Mouse (Mus musculus) stomach, embryonic 16.5 days (tissue): ENCODE data around the gene S100a8. TPM values are rescaled to one million over a fixed set of nuclear protein-coding genes. Genes with fewer than 3 reads are reported as not detected.
A peak's percentile ranks its signal among the peaks of the same experiment; 100 is the strongest.

ENCODE experiments used
- ATAC-seq: fragments of 200-750 bp; cut with Nextera tagmentation; 2 replicates; pipeline ENCODE4 v1.8.0; 2017; ENCODE audit warnings: moderate number of reproducible peaks, moderate TSS enrichment; ENCODE audit not compliant: insufficient read depth, low FRiP score
- H3K27ac ChIP-seq: fragments of 300-500 bp; sonication (generic); 2 replicates; pipeline ENCODE4 v1.5.1; 2014; ENCODE audit warnings: low read length
- H3K27me3 ChIP-seq: fragments of 300-500 bp; sonication (generic); 2 replicates; pipeline ENCODE4 v1.6.1; 2014; ENCODE audit warnings: low read length, control low read depth, mixed read lengths; ENCODE audit not compliant: control insufficient read depth, insufficient read depth
- H3K36me3 ChIP-seq: fragments of 300-500 bp; sonication (generic); 2 replicates; pipeline ENCODE4 v1.6.1; 2014; ENCODE audit warnings: low read length; ENCODE audit not compliant: control insufficient read depth, insufficient read depth
- H3K4me1 ChIP-seq: fragments of 300-500 bp; sonication (generic); 2 replicates; pipeline ENCODE4 v1.6.1; 2014; ENCODE audit warnings: low read length, control low read depth, mixed read lengths; ENCODE audit not compliant: control insufficient read depth, insufficient read depth
- H3K4me2 ChIP-seq: fragments of 300-500 bp; sonication (generic); 2 replicates; pipeline ENCODE4 v1.6.1; 2014; ENCODE audit warnings: low read depth, low read length, mixed read lengths
- H3K4me3 ChIP-seq: fragments of 300-500 bp; sonication (generic); replicated peaks from 2 replicates; pipeline ENCODE4 v1.5.1; 2014; ENCODE audit warnings: mild to moderate bottlenecking, low read length
- H3K9ac ChIP-seq: fragments of 300-500 bp; sonication (generic); 2 replicates; pipeline ENCODE4 v1.6.1; 2014; ENCODE audit warnings: low read length
- H3K9me3 ChIP-seq: fragments of 300-500 bp; sonication (generic); replicated peaks from 2 replicates; pipeline ENCODE4 v1.6.1; 2016; ENCODE audit warnings: low read length, control low read depth; ENCODE audit not compliant: control insufficient read depth
- WGBS: fragments of 180-500 bp; shearing (Covaris S2); extraction: QIAGEN DNeasy Blood & Tissue Kit; methylation state at CpG from one replicate; pipeline ENCODE4 v1.1.7; 2014; 5-methylcytosine and 5-hydroxymethylcytosine counted together
- polyA plus RNA-seq: library from polyadenylated mRNA; unstranded; fragments of >200 nt; fragmentation: Nextera tagmentation; extraction: Ambion mirVana; gene quantifications from 2 replicates; pipeline ENCODE4 v1.2.1, GENCODE M21; 2015

Gene S100a8
- polyA plus RNA-seq, 1 experiment from 2014 or later = 367 TPM

- Histone ChIP-seq H3K27ac (no peak overlapping the region), H3K4me2 (no peak overlapping the region), H3K4me3 (no peak overlapping the region), H3K9me3 (no peaks in the 10 kb centered on the region), H3K27me3 (no peaks in the 10 kb centered on the region), H3K9ac (no peak overlapping the region), H3K36me3 (no peaks in the 10 kb centered on the region), H3K4me1 (no peaks in the 10 kb centered on the region)
- no peak for ATAC-seq
- WGBS = 26% methylated on average over 4 of the region's 4 CpGs
Measured at GRCm38 (mm10) chr3:90708523-90709202, 39.9 kb downstream of the S100a8 start.

DNA sequence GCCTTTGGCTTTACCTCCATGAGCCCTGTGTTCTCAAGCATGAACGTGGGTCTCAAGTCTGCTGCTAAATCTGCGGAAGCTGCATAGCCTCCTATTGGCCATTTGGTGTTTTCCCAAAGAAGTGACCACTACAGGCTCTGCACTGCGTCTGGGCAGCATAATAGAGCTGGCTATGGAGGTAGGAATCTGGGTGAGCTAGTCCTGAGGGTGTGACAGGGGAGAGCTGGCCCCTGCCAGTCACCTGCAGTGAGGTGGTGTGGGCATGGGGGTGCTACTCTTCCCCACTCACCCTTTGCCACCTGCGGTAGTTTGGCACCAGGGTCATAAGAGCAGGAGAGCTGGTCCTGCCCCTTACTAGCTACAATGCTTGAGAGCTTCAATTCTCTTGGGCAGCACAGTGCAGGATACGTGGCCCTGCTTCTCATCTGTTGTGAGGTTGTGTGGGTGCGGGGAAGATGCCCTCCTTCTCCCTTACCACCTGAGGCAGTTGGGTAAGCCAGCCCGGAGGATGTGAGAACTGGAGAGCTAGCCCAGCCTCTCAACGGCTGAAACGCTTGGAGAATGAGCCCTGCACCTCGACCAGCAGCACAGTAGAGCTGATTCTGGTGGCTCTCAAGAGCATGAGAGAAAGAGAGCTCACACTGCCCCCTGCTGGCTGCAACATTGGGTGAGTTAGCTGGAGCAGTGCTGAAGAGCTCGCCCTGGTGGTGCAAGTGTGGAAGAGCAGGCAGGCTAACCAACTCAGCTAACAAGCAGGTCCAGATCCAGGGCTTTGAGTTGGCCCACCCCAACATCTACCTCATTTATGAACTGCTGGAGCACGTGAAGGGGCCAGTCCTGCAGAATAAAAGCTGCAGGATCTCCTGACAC is 41.0 kb downstream of the S100a8 start:
- H3K4me1 ChIP-seq = no peaks in the 10 kb centered on the region
- no peaks in the 10 kb centered on the region for H3K27me3 ChIP-seq
- H3K36me3 ChIP-seq = no peaks in the 10 kb centered on the region
- H3K9me3 ChIP-seq = no peaks in the 10 kb centered on the region
- peak; percentile 53; the same call in 1 of the 2 replicates for ATAC-seq
- no peak overlapping the region for H3K4me3 ChIP-seq
- WGBS = 44% methylated on average over 12 of the region's 12 CpGs
- no peak overlapping the region for H3K4me2 ChIP-seq
- H3K9ac ChIP-seq = no peak overlapping the region
- H3K27ac ChIP-seq = no peak overlapping the region

Other genes starting within 250 kb of the S100a8 start
- 22.4 and 23.0 TPM in 2 replicates for gene Ints3, start 235.4 kb upstream of the S100a8 start, polyA plus RNA-seq
- gene Npr1, start 203.1 kb upstream of the S100a8 start, polyA plus RNA-seq = 5.9 and 6.4 TPM in 2 replicates
- gene Ilf2, start 192.9 kb upstream of the S100a8 start, polyA plus RNA-seq = 137 and 147 TPM in 2 replicates
- 77.5 and 79.1 TPM in 2 replicates for gene Snapin, start 177.9 kb upstream of the S100a8 start, polyA plus RNA-seq
- gene Chtop, start 159.5 kb upstream of the S100a8 start, polyA plus RNA-seq = 92.7 and 105 TPM in 2 replicates
- gene S100a1, start 154.6 kb upstream of the S100a8 start, polyA plus RNA-seq = 85.3 and 99.1 TPM in 2 replicates
- gene S100a13, start 154.5 kb upstream of the S100a8 start, polyA plus RNA-seq = 37.3 and 44.1 TPM in 2 replicates
- 149 and 199 TPM in 2 replicates for gene S100a14, start 142.1 kb upstream of the S100a8 start, polyA plus RNA-seq
- 407 and 487 TPM in 2 replicates for gene S100a16, start 131.7 kb upstream of the S100a8 start, polyA plus RNA-seq
- 2.6 and 5.0 TPM in 2 replicates for gene S100a3, start 108.4 kb upstream of the S100a8 start, polyA plus RNA-seq
- 0.93 and 1.3 TPM in 2 replicates for gene S100a2, start 78.7 kb upstream of the S100a8 start, polyA plus RNA-seq
- not detected in 2 replicates for gene Gm42674, start 67.1 kb upstream of the S100a8 start, polyA plus RNA-seq
- gene S100a4, start 65.2 kb upstream of the S100a8 start, polyA plus RNA-seq = 12.5 and 15.1 TPM in 2 replicates
- 4.5 and 5.2 TPM in 2 replicates for gene S100a5, start 60.5 kb upstream of the S100a8 start, polyA plus RNA-seq
- 820 and 892 TPM in 2 replicates for gene S100a6, start 56.1 kb upstream of the S100a8 start, polyA plus RNA-seq
- 9.8 and 29.5 TPM in 2 replicates for gene S100a7a, start 15.0 kb upstream of the S100a8 start, polyA plus RNA-seq
- 151 and 235 TPM in 2 replicates for gene S100a9, start 26.7 kb downstream of the S100a8 start, polyA plus RNA-seq
- 0.06 and 0.36 TPM in 2 replicates for gene Pglyrp4, start 57.9 kb downstream of the S100a8 start, polyA plus RNA-seq
- gene Gm5849, start 108.9 kb downstream of the S100a8 start, polyA plus RNA-seq = not detected in 2 replicates